Mouse (Mus musculus) brain, embryonic 14.5 days (tissue): ENCODE measurements around the gene Spdl1.

Source experiments
- CTCF ChIP-seq: fragments of 200-500 bp; IDR thresholded peaks from 2 replicates; pipeline ENCODE4 v1.5.1; 2012; ENCODE audit warnings: inconsistent platforms, mild to moderate bottlenecking, moderate library complexity, borderline replicate concordance; ENCODE audit not compliant: insufficient read depth, insufficient read length; ENCODE audit errors: extremely low read depth
- POLR2A ChIP-seq: fragments of 200-500 bp; IDR thresholded peaks from 2 replicates; pipeline ENCODE4 v1.6.1; 2012; ENCODE audit warnings: mild to moderate bottlenecking, inconsistent platforms, borderline replicate concordance; ENCODE audit not compliant: poor library complexity, insufficient read depth, insufficient read length, severe bottlenecking; ENCODE audit errors: extremely low read depth

DNA sequence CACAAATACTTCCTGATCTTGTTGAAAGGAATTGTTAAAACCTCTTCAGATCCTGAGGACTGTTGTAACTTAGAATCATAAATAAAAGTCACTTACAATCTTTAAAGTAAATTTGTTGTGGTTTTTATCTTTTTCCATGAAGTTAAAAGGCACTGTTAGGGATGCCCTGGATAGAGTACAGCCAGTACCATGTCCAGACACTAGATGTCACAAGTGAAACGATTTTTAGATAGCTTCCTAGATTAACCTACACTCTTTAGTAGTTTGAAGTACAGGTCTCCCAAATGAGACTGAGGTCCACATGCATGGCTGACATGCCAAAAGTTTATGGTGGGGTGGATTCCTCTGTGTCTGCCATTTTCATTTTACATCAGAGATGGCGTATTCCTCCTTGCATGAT, 2.8 kb upstream of the Spdl1 start:
- TF ChIP-seq CTCF (no peak), POLR2A (no peak)
